Mouse (Mus musculus): ENCODE results near the gene Ehbp1l1. TPM values are rescaled to one million over a fixed set of nuclear protein-coding genes. Genes with fewer than 3 reads are reported as not detected.

Gene Ehbp1l1
- 10 to 100 TPM; 13.9 to 17.2 TPM for total RNA-seq (2021)
- long read RNA-seq, full-length matches to known transcripts = 1 of 35 reads
- long read RNA-seq, partial matches to known transcripts = 31 of 35 reads
- long read RNA-seq, other reads (novel, unspliced or antisense) = 3 of 35 reads

- no peak for DNase-seq (ENCODE audit: low spot score in 2 of 2)
Observed at GRCm38 (mm10) chr19:5725767-5726515, at the start of gene Ehbp1l1. TSS of gene Ehbp1l1 (minus strand) at chr19:5726317.

- DNase-seq (ENCODE audit: low spot score in 2 of 2) = peak; percentile 89 to 90
Observed at GRCm38 (mm10) chr19:5770925-5771860, 45.1 kb upstream of the Ehbp1l1 start, which contains the start of gene Scyl1. TSS of gene Scyl1 (minus strand) at chr19:5771419.

DNA sequence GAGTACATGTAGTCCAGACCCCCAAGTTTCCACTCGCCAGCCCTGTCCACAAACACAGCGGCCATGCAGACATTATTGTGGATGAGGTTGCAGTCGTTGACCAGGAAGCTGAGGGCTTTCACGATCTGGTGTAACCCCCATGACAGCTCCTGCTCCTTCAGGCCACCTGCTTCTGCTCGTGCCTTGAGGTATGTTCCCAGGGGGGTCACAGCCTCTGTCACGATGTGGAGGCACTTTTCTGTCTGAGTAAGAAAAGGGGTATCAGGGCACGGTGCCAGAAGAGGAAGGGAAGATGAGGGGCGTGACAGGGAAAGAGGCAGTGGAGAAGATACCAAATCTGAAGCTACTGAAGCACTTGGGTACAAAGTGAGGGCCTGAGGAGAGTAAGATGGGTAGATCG, 44.2 kb upstream of the Ehbp1l1 start:
- DNase-seq (ENCODE audit: low spot score in 2 of 2) = no peak

GRCm38 (mm10) chr19:5767271-5767670, 41.2 kb upstream of the Ehbp1l1 start:
- DNase-seq (ENCODE audit: low spot score in 2 of 2) = no peak

GRCm38 (mm10) chr19:5763163-5763562, 37.0 kb upstream of the Ehbp1l1 start:
- no peak for DNase-seq (ENCODE audit: low spot score in 2 of 2)

DNA sequence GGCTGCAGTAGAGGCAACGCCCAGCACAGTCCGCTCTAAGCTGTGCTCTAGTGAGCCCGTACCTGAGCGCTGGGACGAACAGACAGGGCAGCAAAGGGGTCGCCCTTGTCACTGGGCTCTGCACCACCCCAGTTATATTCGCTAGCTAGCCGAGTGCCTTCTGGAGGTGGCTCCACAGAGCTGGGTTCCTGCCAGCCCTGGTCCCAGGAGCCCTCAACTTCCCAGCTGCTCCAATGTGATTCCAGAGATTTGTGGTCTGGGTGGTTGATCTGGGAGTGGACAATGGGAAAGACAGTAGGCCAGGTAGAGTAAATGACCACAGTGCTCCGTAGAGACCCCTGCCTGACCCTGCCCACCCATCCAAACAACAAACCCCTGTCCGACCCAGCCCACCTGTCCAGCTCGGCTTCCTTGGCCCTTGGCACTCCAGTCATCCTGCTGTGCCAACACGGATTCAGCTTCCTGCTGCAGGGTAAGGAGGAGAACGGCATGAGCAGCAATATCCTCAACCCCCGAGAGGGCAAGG, 32.8 kb upstream of the Ehbp1l1 start:
- no peak for DNase-seq (ENCODE audit: low spot score in 2 of 2)

GRCm38 (mm10) chr19:5756991-5757636, 31.0 kb upstream of the Ehbp1l1 start:
- no peak for DNase-seq (ENCODE audit: low spot score in 2 of 2)

DNA sequence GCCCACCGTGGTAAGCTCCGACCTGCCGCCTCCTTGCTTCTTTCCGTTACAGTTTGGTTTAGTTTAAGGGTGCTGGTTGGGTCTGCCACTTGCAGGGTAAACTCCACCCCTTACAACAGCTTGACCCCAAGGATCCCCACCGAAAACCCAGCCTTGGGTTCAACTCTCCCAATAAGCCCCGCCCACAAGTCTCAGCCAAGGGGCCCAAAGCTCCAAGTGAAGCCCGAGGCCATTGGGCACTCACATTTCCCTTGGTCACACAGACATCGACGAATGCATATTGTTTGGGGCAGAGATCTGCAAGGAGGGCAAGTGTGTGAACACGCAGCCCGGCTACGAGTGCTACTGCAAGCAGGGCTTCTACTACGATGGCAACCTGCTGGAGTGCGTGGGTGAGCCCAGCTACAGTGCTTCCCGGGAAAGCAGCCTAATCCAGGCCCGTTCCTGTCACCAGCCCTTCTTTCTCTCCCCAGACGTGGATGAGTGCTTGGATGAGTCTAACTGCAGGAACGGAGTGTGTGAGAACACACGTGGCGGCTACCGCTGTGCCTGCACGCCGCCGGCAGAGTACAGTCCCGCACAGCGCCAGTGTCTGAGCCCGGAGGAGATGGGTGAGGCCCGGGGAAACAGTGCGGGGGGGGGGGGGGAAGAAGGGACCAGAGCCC, 30.3 kb upstream of the Ehbp1l1 start:
- DNase-seq (ENCODE audit: low spot score in 2 of 2) = peak; percentile 78 to 89

DNA sequence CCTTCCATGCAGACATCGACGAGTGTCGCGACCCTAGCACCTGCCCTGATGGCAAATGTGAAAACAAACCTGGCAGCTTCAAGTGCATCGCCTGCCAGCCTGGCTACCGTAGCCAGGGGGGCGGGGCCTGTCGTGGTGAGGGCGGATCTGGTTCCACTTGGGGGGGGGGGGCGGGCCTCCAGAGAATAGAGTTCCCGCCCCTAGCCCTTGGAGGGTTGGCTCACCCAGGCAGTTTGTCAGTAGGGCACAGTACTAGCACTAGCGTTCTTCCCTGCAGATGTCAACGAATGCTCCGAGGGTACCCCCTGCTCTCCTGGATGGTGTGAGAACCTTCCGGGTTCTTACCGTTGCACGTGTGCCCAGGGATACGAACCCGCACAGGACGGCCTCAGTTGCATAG, 25.6 kb upstream of the Ehbp1l1 start:
- DNase-seq (ENCODE audit: low spot score in 2 of 2) = no peak

- DNase-seq (ENCODE audit: low spot score in 2 of 2) = no peak
Observed at GRCm38 (mm10) chr19:5750951-5751350, 24.8 kb upstream of the Ehbp1l1 start.

DNA sequence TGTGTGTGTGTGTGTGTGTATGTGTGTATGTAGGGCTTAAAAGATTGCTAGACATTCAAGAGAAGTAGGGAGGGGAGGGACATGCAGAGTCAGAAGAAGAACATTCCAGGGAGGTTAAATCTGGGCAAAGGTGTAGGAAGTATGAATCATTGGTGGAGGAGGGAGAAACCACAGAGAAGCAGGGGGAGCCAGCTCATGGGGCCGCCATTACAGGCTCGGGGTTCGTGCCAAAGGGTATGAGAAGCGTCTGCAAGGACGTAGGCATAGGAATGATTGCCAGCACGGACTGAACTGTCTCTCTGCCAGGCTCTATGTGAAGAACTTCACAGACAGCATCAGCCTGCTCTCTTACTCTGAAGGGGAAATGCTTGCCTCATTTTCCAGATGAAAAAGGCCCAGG, 23.4 kb upstream of the Ehbp1l1 start:
- DNase-seq (ENCODE audit: low spot score in 2 of 2) = no peak

- no peak for DNase-seq (ENCODE audit: low spot score in 2 of 2)
Observed at GRCm38 (mm10) chr19:5746907-5747363, 20.8 kb upstream of the Ehbp1l1 start.

- no peak for DNase-seq (ENCODE audit: low spot score in 2 of 2)
Observed at GRCm38 (mm10) chr19:5745756-5746710, 19.9 kb upstream of the Ehbp1l1 start.

GRCm38 (mm10) chr19:5743576-5743975, 17.5 kb upstream of the Ehbp1l1 start:
- DNase-seq (ENCODE audit: low spot score in 2 of 2) = no peak

DNA sequence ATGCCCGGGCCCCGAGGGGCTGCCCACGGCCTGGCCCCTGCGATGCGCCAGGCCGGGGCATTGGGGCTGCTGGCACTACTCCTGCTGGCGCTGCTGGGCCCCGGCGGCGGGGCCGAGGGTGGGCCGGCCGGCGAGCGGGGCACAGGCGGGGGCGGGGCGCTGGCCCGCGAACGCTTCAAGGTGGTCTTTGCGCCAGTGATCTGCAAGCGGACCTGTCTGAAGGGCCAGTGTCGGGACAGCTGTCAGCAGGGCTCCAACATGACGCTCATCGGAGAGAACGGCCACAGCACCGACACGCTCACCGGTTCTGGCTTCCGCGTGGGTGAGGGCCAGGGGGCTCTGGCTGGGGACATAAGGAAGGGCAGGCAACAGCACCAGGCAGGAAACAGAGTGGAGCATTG, 16.1 kb upstream of the Ehbp1l1 start:
- DNase-seq (ENCODE audit: low spot score in 2 of 2) = no peak

- peak; percentile 47 to 70 for DNase-seq (ENCODE audit: low spot score in 2 of 2)
Observed at GRCm38 (mm10) chr19:5741641-5742240, 15.6 kb upstream of the Ehbp1l1 start.

DNA sequence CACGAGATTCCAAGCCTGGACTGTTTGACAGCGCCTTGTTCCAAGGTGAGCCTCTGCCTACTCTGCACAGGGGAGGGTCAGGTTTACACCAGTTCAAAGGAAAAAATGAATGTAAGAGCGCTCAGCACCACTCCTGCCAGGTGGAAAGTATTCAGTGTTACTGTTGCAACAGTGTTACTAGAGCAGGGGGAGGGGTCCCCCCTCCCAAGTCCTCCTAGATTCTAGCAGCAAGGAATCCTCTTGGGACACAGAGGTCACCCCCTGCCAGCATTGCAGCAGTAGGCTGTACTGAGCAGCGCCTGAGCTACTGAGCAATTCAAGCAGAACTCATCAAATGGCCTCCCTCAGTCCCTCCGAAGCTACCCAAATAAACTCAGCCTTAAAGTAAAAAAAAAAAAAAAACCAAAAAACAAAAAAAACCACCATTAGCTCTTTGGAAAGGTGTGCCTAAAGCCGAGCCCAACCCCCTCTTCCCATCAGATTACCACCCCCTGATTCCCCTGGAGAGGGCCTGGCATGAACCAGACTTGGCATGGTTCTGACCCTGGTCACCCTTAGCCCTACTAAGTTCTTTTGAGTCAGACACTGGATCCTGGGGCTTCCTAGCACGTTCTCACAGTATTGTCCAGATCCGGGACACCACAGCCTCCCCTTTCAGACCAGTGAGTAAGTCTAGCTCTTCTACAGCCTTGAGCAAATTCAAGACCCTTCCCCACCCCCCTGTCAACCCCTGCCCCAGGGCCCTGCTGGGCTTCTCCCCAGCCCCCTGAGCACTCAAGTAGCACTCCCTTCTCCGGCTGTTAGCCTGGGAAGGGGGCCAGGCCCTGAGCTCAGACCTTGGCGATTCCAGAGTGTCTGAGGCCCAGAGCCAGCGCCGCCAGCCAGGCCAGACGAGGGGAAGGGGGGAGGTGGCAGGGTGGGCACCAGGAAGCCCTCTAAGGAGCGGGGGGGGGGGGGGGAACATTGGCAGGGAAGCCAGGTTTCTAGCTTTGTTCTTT, 14.5 kb upstream of the Ehbp1l1 start, which contains the start of gene Ltbp3:
Gene Ltbp3, plus strand, starts transcription at position 585 of the 998 bp plus-strand sequence.
- no peak for DNase-seq (ENCODE audit: low spot score in 2 of 2)

- no peak for DNase-seq (ENCODE audit: low spot score in 2 of 2)
Observed at GRCm38 (mm10) chr19:5739446-5739845, 13.3 kb upstream of the Ehbp1l1 start.

Data from layer of hippocampus, adult 18-20 months (tissue).